Mouse (Mus musculus): ENCODE results near the gene Hcrtr1. TPM values are rescaled to one million over a fixed set of nuclear protein-coding genes. Genes with fewer than 3 reads are reported as not detected.

Gene Hcrtr1
- polyA plus RNA-seq, 1 experiment, result not detected

GRCm38 (mm10) chr4:130154250-130154649, 15.1 kb upstream of the Hcrtr1 start:
- Histone ChIP-seq H3K27ac (ENCODE audit: insufficient read depth, low read length) (no peak overlapping the region), H3K4me1 (ENCODE audit: control insufficient read depth, insufficient read depth, low read length) (no peaks in the 10 kb centered on the region), H3K4me3 (ENCODE audit: insufficient read depth, low read length) (no peak overlapping the region)
- TF ChIP-seq CTCF (IDR thresholded peaks at IDR 0.05; ENCODE audit: borderline replicate concordance, insufficient read depth, low read length) (no peak), POLR2A (IDR thresholded peaks at IDR 0.05; ENCODE audit: low read depth, low read length) (no peak)

- TF ChIP-seq POLR2A (IDR thresholded peaks at IDR 0.05; ENCODE audit: low read depth, low read length) (no peak), CTCF (IDR thresholded peaks at IDR 0.05; ENCODE audit: borderline replicate concordance, insufficient read depth, low read length) (no peak)
- H3K4me3 ChIP-seq (ENCODE audit: insufficient read depth, low read length), result no peak overlapping the region
- H3K4me1 ChIP-seq (ENCODE audit: control insufficient read depth, insufficient read depth, low read length), result no peaks in the 10 kb centered on the region
- H3K27ac ChIP-seq (ENCODE audit: insufficient read depth, low read length), result no peak overlapping the region
Observed at GRCm38 (mm10) chr4:130148405-130148804, 9.2 kb upstream of the Hcrtr1 start.

- no peak overlapping the region for H3K4me3 ChIP-seq (ENCODE audit: insufficient read depth, low read length)
- H3K27ac ChIP-seq (ENCODE audit: insufficient read depth, low read length), result no peak overlapping the region
- no peaks in the 10 kb centered on the region for H3K4me1 ChIP-seq (ENCODE audit: control insufficient read depth, insufficient read depth, low read length)
- TF ChIP-seq POLR2A (IDR thresholded peaks at IDR 0.05; ENCODE audit: low read depth, low read length), result no peak
- TF ChIP-seq CTCF (IDR thresholded peaks at IDR 0.05; ENCODE audit: borderline replicate concordance, insufficient read depth, low read length), result no peak
Observed at GRCm38 (mm10) chr4:130141786-130142185, 2.6 kb upstream of the Hcrtr1 start.

GRCm38 (mm10) chr4:130140992-130141402, 1.8 kb upstream of the Hcrtr1 start:
- H3K27ac ChIP-seq (ENCODE audit: insufficient read depth, low read length), result no peak overlapping the region
- H3K4me3 ChIP-seq (ENCODE audit: insufficient read depth, low read length), result no peak overlapping the region
- no peaks in the 10 kb centered on the region for H3K4me1 ChIP-seq (ENCODE audit: control insufficient read depth, insufficient read depth, low read length)
- no peak for TF ChIP-seq POLR2A (IDR thresholded peaks at IDR 0.05; ENCODE audit: low read depth, low read length)
- TF ChIP-seq CTCF (IDR thresholded peaks at IDR 0.05; ENCODE audit: borderline replicate concordance, insufficient read depth, low read length), result no peak

GRCm38 (mm10) chr4:130138441-130139213, 532 bp downstream of the Hcrtr1 start:
- TF ChIP-seq POLR2A (IDR thresholded peaks at IDR 0.05; ENCODE audit: low read depth, low read length) (no peak), CTCF (IDR thresholded peaks at IDR 0.05; ENCODE audit: borderline replicate concordance, insufficient read depth, low read length) (peak; percentile 56)
- H3K4me3 ChIP-seq (ENCODE audit: insufficient read depth, low read length), result peak overlapping the region; percentile 10; the same call in 1 of the 2 replicates
- H3K4me1 ChIP-seq (ENCODE audit: control insufficient read depth, insufficient read depth, low read length), result no peaks in the 10 kb centered on the region
- no peak overlapping the region for H3K27ac ChIP-seq (ENCODE audit: insufficient read depth, low read length)

- Histone ChIP-seq H3K27ac (ENCODE audit: insufficient read depth, low read length) (no peak overlapping the region), H3K4me1 (ENCODE audit: control insufficient read depth, insufficient read depth, low read length) (no peaks in the 10 kb centered on the region), H3K4me3 (ENCODE audit: insufficient read depth, low read length) (no peak overlapping the region)
- TF ChIP-seq CTCF (IDR thresholded peaks at IDR 0.05; ENCODE audit: borderline replicate concordance, insufficient read depth, low read length) (no peak), POLR2A (IDR thresholded peaks at IDR 0.05; ENCODE audit: low read depth, low read length) (no peak)
Observed at GRCm38 (mm10) chr4:130133399-130133798, 5.8 kb downstream of the Hcrtr1 start.

- no peak overlapping the region for H3K4me3 ChIP-seq (ENCODE audit: insufficient read depth, low read length)
- 0 out of 2 replicates have a peak, but pooled peaks cover 2% of the 10 kb centered on the region for H3K4me1 ChIP-seq (ENCODE audit: control insufficient read depth, insufficient read depth, low read length)
- no peak overlapping the region for H3K27ac ChIP-seq (ENCODE audit: insufficient read depth, low read length)
- no peak for TF ChIP-seq CTCF (IDR thresholded peaks at IDR 0.05; ENCODE audit: borderline replicate concordance, insufficient read depth, low read length)
- TF ChIP-seq POLR2A (IDR thresholded peaks at IDR 0.05; ENCODE audit: low read depth, low read length), result no peak
Observed at GRCm38 (mm10) chr4:130131448-130132105, 7.6 kb downstream of the Hcrtr1 start.

GRCm38 (mm10) chr4:130130641-130131350, 8.4 kb downstream of the Hcrtr1 start:
- no peak for TF ChIP-seq POLR2A (IDR thresholded peaks at IDR 0.05; ENCODE audit: low read depth, low read length)
- no peak for TF ChIP-seq CTCF (IDR thresholded peaks at IDR 0.05; ENCODE audit: borderline replicate concordance, insufficient read depth, low read length)
- H3K27ac ChIP-seq (ENCODE audit: insufficient read depth, low read length), result no peak overlapping the region
- H3K4me3 ChIP-seq (ENCODE audit: insufficient read depth, low read length), result no peak overlapping the region
- 0 out of 2 replicates have a peak, but pooled peaks cover 9% of the 10 kb centered on the region for H3K4me1 ChIP-seq (ENCODE audit: control insufficient read depth, insufficient read depth, low read length)

- no peak overlapping the region for H3K4me3 ChIP-seq (ENCODE audit: insufficient read depth, low read length)
- TF ChIP-seq CTCF (IDR thresholded peaks at IDR 0.05; ENCODE audit: borderline replicate concordance, insufficient read depth, low read length) (no peak), POLR2A (IDR thresholded peaks at IDR 0.05; ENCODE audit: low read depth, low read length) (no peak)
- 0 out of 2 replicates have a peak, but pooled peaks cover 11% of the 10 kb centered on the region for H3K4me1 ChIP-seq (ENCODE audit: control insufficient read depth, insufficient read depth, low read length)
- H3K27ac ChIP-seq (ENCODE audit: insufficient read depth, low read length), result no peak overlapping the region
Observed at GRCm38 (mm10) chr4:130130082-130130481, 9.1 kb downstream of the Hcrtr1 start.
